Mouse (Mus musculus): ENCODE results near the gene Fam196b.

The Fam196b gene

DNA sequence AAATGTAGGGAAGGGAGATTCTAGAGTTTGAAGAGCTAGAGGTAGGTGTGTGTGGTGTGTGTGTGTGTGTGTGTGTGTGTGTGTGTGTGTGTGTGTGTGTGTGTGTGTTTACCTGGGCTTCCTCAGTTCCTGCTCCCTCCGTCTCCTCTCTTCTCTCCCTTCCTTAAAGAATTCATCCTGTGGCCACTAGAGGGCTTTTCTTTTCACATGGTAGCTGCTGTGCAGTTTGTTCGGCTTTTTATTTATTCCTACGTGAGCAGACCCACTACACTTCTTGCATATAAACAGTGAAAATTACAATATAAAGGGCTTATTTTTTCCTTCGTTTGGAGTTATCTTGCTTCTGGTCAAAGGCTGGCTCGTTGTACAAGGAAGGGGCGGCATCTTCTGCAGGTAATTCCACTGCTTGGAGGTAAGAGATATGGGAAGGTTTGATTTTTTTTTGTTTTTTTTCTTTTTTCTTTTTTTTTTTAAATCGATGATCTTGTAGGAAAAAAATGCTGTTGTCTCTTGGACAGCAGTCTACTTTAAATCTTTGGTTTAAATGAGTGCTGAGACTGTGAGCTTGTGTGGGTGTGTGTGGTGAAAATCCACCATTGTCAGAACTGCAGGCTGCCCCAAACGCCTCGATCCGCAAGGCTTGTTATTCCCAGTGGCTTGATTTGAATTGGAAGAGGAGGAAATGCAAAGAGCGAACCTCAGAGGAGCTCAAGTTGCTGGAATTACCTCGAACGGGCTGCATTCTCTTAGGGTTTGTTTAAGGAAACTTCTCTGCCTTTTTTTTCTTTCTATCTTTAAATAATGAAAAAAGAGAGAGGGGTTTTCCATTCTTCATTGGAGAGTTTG lies at the start of gene Fam196b:
Fam196b (plus strand) TSS at position 289 of the 846 bp plus-strand sequence.
- TF ChIP-seq GATA4 (IDR thresholded peaks at IDR 0.05; ENCODE audit: insufficient replicate concordance, low read length): no peak

DNA sequence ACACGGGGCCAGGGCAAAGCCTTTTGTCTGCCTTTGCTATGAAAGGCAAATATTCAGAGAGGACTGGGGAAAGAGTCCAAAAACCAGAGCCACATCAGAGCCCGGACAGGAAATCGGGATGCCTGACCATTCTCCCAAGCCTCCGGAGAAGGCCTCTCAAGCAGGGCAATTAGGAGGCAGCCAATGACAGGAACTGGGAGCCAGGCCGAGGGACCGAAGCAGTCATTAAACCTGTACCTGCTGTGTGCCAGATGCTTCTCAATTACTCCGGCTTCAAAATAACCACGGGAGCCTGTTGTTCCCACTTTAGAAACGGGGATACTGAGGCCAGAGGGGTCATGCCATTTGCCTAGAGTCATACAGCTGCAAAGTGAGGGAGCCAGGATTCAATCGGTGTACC lies 42.6 kb upstream of the Fam196b start:
- TF ChIP-seq GATA4 (IDR thresholded peaks at IDR 0.05; ENCODE audit: insufficient replicate concordance, low read length): no peak

DNA sequence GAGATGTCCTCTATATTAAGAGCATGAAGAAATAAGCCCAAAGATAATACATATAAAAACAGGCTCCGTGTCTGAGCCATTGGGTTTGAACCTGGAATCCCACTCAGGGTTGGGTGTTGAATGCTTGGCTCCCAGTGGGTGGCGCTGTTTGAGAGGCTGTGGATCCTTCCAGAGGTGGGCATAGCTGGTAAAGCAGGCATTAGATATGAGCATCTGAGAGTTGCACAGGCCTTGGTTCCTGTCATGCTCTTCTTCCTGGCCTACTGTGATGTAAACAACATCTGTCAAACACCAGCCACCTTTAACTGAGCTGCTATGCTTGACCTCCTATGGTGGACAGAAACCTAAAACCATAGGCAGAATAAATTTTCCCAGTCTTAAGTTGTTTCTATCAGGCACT lies 38.7 kb upstream of the Fam196b start:
- no peak for TF ChIP-seq GATA4 (IDR thresholded peaks at IDR 0.05; ENCODE audit: insufficient replicate concordance, low read length)

DNA sequence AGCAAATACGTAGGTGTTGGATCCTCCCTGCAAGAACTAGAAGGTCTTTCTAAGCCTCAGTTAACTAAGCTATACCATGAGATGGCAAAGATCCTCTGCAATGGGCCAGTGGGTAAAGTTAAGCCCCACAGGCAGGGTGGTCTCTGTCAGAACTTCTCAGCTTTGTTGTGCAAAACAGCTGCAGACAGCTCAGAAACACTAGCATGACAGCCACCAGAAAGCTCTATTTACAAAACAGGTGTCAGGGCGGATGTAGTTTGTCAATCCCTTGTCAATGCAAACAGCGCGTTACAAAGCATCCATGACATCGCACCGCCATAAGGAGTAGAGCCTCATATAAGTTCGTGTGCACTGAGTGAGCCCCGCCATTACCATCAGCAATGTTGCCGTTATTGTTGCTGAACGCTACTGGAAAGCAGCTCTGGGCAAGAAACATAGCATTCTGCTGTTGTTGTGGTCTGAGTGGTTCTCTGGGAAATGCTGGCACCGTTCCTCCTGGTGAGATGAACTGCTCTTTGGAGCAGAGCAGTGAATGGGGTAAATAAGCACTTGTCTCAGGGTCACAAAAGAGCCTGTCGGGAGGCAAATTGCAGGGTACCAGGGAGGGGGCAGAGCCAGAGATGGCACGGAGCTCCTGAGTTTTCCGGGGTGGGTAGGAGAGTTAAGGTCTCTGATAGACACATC lies 38.1 kb upstream of the Fam196b start:
- TF ChIP-seq GATA4 (IDR thresholded peaks at IDR 0.05; ENCODE audit: insufficient replicate concordance, low read length): no peak

DNA sequence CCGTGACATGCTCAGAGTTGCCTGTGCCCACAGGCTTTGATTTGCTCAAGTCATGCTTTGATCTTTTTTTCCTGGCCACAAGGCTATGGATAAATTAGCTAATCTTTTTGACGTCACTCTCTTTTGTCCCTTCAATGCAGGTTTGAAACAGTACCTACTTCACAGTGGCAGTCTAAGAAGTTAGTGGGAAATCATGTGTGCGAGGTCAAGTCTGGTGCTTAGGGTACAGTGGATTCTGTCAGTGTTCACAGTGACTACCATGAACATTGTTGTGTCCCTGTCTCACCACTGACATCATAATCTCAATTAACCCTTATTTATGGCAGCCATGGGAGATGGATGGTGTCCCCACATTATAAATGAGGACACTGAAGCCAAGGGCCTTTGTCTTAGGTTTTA lies 37.6 kb upstream of the Fam196b start:
- TF ChIP-seq GATA4 (IDR thresholded peaks at IDR 0.05; ENCODE audit: insufficient replicate concordance, low read length): no peak

GRCm38 (mm10) chr11:34284124-34284808 lies 30.4 kb upstream of the Fam196b start:
- TF ChIP-seq GATA4 (IDR thresholded peaks at IDR 0.05; ENCODE audit: insufficient replicate concordance, low read length): no peak

DNA sequence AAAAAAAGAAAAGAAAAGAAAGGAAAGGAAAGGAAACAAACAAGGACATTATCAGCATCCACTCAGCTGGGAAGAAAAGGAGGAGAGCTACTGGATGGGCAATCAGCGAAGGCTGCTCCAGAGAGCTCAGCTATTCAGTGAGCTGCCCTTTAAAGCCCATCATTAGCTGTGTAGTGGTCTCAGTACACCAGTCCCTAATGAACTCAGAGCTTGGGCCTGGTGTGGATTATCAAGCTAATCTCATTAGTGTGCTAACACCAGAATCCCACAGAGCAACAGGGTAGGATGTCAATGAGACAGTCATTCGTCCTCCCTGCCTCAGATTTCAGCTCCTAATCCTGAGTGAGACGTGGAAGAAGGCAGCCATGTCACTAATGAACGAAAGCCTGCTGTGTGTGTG lies 24.4 kb upstream of the Fam196b start:
- TF ChIP-seq GATA4 (IDR thresholded peaks at IDR 0.05; ENCODE audit: insufficient replicate concordance, low read length): no peak

DNA sequence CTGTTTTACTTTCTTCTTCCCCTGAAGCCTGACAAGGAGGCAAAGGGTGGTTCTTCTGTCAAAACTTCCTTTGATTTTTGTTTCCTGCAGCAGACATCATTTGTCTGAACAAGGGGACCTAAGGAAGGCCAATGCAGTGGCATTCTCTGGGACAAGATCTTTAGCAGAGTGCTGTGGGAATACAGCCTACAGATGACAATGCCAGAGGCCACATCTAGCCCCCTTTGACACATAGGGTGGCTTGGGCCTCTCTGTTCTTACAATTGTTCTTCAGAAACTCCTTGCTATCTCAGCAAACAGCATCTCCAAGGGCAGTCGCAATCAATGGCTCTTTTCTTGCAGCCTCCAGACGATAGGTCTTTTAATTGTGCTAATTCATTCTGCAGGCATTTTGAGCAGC lies 23.9 kb upstream of the Fam196b start:
- no peak for TF ChIP-seq GATA4 (IDR thresholded peaks at IDR 0.05; ENCODE audit: insufficient replicate concordance, low read length)

DNA sequence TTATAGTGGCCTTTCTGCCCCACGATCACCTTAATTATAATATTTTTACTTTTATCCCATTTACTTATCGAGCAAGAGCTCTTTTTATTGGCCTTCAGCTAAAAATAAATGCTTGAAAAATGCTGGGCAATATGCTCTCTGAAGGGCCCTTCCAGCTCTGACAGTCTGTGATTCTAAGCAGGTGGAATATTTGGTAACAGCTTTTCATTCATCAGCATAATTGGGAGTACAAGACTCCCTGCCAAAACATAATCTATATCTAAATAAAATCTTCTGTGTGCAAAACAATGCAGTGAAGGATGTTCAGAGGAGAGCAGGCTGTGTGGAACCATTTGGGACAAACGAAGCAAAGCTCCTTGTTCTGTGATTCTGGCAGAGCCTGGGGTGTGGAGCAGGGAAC lies 23.3 kb upstream of the Fam196b start:
- no peak for TF ChIP-seq GATA4 (IDR thresholded peaks at IDR 0.05; ENCODE audit: insufficient replicate concordance, low read length)

- no peak for TF ChIP-seq GATA4 (IDR thresholded peaks at IDR 0.05; ENCODE audit: insufficient replicate concordance, low read length)
These were observed 16.8 kb upstream of the Fam196b start for GRCm38 (mm10) chr11:34297698-34298378.

DNA sequence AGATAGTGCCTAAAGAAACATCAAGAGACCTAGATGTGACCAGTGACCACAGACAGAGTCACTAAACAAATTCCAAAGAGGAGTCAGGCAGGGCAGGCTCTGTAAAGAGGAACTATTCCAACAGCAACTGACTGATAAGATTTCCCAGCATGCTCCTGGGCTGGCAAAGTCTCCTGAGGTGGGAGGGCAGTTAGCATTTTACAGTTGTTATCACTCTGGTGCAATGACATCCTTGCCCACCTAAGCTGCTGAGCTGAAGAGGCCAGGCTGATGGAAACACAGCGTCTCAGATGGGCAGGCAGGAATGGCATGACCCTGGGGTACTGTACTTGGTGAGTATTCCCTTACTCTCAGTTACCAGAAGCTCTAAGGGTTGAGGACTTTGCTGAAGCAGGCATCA lies 15.1 kb upstream of the Fam196b start:
- no peak for TF ChIP-seq GATA4 (IDR thresholded peaks at IDR 0.05; ENCODE audit: insufficient replicate concordance, low read length)

- no peak for TF ChIP-seq GATA4 (IDR thresholded peaks at IDR 0.05; ENCODE audit: insufficient replicate concordance, low read length)
These were observed 14.6 kb upstream of the Fam196b start for GRCm38 (mm10) chr11:34300064-34300463.

DNA sequence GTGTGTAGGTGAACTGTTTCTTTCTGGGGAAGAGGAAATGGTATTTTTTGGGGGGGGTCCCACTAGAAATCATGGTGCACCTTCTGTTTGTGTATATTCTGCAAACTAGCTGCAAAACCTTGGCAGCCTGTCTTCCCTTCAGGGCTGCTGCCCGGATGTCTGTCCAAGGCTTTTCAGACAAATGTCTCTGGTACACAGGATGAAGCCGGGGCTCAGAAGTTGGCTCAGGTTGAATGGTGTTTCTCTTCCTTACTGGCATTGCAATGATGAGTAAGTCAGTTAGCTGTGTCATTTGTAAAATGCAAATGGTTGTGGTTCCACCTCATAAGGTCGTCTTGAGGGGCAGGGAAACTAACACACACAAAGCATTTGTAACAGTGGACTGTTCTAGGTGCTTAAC lies 8.4 kb upstream of the Fam196b start:
- TF ChIP-seq GATA4 (IDR thresholded peaks at IDR 0.05; ENCODE audit: insufficient replicate concordance, low read length): no peak

- TF ChIP-seq GATA4 (IDR thresholded peaks at IDR 0.05; ENCODE audit: insufficient replicate concordance, low read length): no peak
These were observed 5.9 kb upstream of the Fam196b start for GRCm38 (mm10) chr11:34308731-34309130.

DNA sequence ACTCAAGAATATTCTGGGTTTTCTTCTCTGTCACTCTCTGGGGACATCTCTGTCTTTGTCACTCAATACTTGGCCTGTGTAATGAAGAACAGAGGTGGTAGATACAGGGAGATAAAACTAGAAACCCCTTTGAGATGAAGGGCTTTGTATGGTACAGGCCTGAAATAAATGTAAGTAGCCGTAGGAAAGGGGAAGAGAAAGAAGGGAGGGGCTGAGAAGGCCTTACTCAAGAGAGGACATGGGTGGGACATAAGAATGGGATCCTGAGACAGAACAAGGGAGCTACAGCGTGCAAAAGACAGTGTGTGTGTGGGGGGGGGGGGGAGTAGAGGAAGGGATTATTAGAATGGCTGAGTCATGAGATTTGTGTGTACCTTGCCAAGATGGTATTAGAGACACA lies 5.3 kb upstream of the Fam196b start:
- TF ChIP-seq GATA4 (IDR thresholded peaks at IDR 0.05; ENCODE audit: insufficient replicate concordance, low read length): no peak

Data from liver, adult (tissue).